Mouse (Mus musculus): ENCODE measurements around the gene S100a10.

The S100a10 gene

DNA sequence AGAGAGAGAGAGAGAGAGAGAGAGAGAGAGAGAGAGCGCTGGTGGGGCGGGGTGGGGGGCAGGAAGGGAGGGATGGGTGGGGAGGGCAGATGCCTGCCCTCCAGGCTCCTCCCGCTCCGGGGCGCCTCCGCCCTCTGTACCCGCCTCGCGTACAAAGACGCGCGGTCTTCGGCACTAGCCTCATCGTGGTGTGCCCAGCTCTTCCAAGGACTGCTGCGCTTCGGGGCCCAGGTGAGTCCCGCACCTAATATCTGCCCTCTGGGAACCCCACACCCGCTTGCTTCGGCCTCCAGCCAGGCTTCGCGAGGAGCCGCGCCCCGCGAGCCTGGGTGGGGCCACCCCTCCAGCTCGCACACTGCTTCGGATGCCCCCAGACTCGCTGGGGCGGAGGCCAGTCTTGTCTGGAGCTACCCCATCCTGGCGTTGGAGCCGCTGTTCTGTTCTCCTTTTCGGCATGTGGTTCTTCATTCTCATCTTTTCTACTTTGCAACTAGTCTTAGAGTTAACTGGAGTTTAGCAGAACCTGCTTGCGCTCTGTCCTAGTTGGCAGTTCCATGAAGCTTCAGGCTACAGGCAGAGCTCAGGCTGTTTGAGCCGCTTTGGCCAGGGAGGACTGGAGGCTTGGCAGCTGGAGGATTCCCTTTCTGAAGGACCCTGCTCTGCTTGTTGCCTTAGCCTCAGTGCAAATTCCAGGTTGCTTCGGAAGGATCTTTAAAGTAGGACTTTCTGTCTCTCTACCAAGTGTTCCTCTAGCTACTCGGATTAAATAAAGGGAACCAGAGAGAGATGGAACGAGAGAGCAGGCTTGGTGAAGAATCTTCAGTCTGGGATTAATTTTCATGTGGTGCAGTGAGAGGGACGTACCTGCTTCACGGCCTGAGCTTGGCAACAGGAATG lies at the start of gene S100a10:
Gene S100a10 (plus strand): TSS at position 100 of the 897 bp plus-strand sequence.
- no peak for DNase-seq (ENCODE audit: low read depth, low spot score)

DNA sequence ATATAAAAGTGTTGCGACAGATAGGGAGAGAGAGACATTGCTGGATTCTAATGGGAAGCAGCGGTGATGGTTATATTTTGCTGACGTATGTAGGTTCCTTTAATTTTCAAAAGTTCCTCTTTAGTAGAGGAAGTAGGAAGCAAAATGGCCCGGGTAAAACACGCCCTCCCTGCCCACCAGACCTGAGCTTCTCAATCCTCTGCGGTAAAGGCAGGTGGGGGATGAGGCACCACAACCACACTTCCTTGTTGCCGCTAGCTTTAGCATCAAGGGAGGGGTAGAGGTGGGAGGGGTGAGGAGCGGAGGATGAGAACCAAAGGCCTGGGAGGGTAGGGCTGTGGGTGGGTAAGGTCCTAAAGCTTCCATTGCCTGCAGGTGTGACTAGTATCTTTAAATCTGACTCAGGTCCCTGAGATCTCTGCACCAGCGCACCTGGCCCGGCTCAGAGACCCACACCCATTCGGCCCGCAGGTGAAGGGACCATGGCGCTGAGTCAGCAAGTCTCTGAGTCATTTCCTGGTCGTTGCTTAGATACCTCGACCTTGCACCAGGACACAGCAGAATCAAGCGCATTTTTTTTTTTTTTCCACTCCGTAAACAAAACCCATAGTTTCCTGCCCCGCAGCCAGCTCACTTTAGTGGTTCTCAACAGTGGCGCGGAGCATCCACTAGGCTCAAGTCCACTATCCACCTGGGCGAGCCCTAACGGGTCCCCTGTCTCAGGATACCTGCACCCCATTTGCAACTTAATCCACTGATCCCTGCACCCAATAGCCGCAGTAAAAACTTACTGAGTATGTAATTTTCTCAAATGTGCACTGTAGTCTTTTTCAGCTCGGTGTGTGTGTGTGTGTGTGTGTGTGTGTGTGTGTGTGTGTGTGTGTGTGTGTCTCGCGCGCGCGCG lies 48.7 kb upstream of the S100a10 start:
- DNase-seq (ENCODE audit: low read depth, low spot score) = no peak

DNA sequence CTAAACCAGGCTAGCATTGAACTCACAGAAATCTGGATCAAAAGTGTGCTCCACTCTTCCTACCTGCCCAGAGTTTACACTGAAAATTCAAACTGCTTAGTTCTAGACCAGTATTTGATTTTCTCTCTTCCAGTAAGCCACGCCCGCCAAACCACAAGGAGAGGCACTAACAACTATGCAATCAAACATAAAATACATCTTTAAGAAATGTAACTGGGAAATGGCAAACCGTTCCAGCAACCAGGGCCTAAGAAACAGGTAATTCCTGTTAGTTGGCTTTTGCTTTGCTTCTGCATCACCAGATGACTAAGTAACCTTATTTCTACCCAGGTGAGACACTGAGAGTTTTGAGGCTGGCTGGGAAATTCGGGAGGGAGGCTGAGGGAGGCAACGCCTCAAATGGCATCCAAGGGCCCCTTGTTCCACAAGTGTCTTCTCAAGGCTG lies 48.0 kb upstream of the S100a10 start:
- no peak for DNase-seq (ENCODE audit: low read depth, low spot score)

DNA sequence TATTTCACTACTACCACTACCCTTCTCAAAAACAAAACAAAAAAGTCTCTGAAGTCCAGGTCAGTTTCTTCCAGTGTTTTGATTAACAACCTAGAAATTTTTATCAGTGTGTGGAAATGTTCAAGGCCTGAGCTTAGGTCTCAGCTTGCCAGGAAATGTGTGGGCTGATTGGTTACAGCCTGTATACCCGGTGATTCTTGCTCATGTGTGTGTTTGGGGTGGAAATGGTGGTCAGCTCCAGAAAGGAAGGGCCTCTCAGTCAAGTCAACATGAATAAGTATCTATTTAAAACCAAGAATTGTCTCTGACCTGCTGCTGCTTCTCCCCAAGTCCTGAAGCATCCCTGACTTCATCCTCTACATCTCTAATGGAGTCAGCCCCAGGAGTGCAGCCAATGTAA lies 45.6 kb upstream of the S100a10 start:
- DNase-seq (ENCODE audit: low read depth, low spot score) = no peak

DNA sequence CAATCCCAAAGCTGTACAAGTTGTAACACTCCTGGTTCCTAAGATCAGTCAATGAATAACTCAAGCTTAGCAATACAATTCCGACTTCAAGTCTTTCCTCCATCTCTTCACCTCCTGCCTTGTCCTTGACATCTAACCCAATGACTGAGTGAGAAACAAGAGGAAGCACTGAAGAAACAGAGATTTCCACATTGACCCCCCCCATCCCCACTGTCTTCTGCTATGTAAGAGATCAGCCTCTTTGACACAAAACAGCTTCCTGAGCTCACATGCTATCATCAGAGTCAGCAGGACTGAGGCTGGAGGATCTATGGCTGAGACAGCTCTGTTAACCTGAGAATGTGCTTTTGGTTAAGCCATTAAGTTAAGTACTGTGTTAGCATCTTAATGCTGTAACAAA lies 43.8 kb upstream of the S100a10 start:
- DNase-seq (ENCODE audit: low read depth, low spot score) = no peak

DNA sequence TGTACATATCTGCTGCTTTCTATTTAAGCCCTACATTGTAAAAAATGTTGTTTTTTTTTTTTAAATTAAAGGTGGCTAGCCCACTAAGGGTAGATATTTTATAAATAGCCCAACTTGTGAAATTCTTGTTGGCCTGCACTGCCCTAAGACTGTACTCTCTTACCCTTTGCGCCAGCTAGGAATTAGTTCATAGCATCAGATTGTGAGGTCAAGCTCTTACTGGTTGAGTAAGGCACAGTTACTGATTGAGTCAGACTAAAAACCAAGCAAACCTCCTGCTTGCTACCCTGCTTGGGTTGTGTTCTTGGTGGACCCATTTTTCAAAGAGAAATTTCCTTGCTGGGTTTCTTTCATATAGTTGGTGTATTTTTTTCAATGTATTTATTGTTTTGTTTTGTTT lies 43.1 kb upstream of the S100a10 start:
- no peak for DNase-seq (ENCODE audit: low read depth, low spot score)

DNA sequence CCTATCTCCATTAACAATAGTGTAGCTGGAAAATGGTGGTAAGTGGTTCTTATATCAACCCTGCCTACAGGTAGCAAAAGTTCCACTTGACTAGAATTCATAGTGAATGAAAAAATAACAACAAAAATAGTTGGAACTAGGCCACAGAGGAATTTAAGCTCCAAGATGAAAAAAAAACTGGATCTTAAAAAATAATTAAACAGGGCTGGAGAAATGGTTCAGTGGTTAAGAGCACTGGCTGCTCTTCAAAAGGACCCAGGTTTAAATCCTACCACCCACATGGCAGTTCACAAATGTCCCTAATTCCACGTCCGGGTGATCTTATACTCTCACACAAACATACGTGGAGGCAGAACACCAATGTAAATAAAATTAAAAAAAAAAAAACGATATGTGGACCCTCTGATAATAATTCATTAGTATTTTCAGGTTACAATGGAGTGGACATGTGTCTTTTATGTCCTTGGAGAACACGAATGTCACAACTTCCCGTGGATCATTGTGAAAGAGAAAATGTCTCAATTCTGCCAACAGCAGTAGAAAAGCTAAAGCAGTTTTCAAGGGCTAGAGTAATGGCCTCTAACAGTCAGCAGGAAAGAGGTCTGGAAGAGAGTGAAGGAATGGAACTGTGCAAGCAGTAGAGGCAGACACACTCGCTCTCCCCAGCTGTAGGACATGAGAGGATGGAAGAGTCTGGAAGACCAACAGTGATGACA lies 42.3 kb upstream of the S100a10 start:
- DNase-seq (ENCODE audit: low read depth, low spot score) = no peak

DNA sequence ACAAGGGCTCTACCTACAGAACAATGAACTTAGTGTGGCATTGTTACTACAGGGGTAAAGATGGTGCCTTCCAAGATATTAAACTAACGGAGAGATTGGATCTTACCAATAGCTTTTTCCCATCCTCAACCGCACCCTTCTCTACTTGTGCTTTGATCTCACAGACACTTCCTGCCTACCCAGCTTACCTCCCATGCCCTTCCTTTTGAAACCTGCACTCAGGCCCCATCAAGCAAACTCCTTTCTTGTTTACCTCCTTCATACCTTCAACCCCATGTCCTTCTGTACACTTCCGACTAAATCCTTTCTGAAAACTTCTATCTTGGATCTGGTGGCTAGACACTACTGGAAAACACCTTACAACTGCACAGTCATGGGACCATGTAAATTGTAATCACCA lies 40.3 kb upstream of the S100a10 start:
- no peak for DNase-seq (ENCODE audit: low read depth, low spot score)

DNA sequence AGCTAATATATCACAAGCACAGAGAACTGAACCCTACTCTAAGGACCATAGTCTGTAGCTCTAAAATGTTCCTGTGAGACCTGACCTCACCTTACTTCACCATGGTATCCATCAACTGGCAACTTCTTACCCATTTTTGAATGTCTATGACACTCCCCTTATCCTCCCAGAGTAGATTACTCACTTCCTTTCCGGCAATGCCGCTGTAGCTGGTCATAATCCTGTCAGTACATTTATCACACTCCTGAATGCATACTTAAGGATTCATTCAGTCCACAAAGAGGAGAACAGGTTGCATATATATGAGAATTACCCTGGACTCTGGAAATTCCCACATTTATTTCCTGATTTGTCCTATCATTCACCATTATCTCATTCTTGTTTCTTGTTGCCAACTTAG lies 37.5 kb upstream of the S100a10 start:
- no peak for DNase-seq (ENCODE audit: low read depth, low spot score)

DNA sequence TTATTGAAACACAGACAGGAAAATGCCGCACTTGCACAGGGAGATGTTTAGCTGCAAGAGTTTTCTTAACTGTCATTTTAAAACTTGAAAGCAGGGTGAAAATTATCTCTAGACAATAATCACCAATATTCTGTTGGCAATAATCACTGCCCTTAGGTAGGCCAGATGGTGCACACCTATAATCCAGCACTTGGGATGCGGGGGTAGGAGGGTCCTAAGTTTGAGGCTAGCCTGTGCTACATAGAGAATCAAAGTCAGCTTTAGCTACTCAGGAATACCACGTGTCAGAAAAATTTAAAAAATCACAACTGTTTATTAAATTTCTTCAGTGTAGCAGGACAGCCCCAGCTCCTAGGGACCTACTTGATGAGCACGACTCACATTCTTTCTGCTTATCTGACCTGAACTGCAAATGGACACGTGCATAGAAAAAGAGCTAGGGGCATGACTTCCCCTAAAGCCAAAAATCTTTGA lies 35.0 kb upstream of the S100a10 start:
- DNase-seq (ENCODE audit: low read depth, low spot score) = no peak

DNA sequence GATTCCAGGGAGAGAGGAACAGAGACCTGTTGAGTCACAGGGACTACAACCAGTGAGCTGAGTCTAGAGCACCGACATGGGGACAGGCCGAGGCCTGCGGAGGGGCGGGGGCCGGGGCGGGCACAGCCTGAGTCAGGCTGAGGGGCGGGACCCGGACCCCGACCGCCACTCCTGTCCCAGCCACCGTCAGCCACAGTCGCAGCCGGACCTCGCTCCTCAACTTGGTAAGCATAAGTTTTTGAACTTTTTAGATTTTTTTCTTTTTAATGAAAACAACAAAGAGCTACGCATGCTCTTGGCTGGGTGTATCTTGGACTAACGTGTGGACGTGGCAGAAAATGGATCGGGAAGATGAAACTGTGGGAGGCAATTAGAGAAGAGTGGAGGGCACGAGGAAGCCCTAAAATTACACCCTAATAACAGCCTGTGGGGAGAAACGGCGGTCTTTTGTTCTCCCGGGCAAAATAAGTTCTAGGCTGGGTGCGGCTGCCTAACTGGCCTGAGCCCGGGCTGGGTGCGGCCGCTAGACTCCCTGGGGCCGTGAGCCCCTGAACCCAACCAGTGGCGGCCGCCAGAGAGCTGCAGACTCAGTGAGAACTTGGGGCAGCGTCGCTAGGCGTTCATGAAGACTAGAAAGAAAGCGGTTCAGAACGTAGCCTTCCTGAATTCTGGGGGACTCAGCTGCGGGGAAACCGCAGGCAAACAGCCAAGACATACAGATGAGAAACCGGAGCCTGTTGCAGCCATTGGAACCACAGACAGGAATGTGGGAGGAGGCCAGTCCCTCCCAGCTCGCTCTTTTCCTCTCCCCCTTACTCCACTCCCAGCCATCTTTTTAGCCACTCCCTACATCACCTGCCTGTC lies 34.3 kb upstream of the S100a10 start, which contains the start of gene S100a11:
Gene S100a11 (plus strand): TSS at position 159 of the 864 bp plus-strand sequence.
- no peak for DNase-seq (ENCODE audit: low read depth, low spot score)

DNA sequence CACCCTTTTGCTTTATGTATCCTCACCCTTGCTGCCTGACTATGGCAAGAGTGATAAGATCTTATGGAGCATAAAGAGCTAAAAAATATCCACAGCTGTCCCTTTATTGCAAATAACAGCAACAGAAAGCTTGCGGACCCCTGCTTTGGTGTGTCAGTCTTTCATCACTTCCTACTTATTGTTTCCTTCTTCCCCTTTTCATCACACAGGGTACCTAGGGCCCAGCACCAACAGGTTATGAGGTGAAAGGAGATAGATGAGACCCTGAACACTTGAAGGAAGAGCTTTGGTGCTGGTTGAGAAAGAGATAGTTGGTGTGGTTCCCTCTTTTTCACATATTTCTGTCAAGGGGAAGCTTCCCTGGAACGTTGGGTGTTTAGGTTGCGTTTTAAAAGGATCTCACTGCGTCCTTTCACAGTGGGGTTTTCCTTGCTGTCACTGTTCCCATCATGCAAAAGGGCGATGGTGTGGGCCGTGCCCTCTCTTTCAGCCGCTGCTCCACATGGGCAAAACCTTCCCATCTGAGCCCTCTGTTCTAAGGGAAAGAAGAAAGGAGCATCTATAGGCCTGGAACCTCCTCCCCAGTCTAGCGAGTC lies 33.3 kb upstream of the S100a10 start:
- no peak for DNase-seq (ENCODE audit: low read depth, low spot score)

DNA sequence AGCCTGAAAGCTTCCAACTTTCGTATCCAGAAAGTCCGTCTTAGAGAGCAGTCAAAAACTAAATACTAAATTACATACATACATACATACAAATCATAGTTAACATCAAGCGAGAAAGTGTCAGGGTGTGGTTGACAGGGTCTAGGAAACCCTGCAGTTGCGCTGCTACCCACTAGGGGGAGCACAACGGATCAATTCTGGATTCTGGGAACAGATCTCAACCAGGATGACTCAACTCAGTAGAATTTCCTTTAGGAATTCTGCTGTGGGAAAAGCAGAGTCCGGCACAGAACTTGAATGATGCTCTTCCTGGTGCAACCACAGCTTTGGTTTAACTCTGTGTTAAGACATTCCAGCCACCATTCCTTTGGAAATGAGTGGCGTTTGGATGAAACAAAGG lies 32.3 kb upstream of the S100a10 start:
- DNase-seq (ENCODE audit: low read depth, low spot score) = peak; percentile 3

DNA sequence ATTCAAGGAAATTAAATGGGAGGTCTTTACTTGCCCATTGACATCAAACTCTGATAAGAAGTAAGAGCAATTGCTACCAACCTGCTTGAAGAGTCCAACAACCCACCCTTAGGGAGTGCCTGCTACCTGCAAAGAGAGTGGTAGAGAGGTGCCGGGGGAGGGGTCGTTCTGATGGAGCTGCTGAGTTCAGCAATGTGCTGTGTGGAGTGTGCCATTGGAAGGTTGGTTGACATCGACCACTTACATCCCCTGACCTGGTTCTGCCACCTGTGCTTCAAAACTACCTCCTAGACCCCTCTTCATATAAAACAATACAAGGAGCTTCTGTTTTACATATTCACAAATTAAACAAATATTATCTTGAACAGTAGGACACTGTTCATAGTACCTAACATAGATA lies 27.6 kb upstream of the S100a10 start:
- no peak for DNase-seq (ENCODE audit: low read depth, low spot score)

DNA sequence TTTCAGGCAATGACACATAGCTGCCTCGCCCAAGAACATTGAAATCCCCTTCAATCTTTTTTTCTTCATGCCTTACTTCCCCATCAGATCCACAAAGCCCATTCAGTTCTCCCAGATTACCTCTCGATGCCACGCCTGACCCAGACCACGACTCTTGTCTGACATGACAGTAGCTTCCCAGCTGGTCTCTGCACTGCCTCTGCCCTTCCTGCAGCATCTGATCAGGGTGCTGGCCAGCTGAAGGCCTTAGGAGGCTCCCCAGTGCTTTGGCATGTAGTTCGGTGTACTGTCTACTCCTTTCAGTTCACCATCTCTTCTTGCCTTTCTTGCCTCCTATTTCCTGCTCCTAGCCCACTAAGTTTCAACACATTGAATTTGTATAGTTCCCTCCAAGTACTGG lies 26.1 kb upstream of the S100a10 start:
- no peak for DNase-seq (ENCODE audit: low read depth, low spot score)

DNA sequence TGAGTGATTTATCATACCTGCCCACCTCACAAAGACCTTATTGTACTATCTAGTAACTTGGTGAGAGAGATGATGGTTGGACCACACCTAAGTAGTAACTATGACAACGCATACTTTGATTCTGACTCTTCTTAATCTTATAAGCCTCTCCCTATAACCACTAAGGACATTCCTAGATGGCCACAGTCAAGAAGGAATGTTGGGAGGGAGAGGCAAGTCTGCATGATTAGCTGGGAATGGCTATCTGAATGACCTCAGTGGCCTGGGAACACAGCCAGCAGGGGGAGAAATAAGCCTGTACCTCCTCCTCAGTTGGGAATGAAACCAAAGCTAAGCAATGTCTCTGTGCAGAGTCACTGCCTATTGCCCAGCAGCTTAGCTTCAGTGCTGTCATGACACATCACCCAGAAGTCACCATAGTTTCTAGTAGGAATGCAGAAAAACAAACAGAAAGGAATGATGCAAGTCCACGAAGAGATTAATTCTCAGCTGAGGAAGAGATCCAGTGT lies 17.8 kb upstream of the S100a10 start:
- no peak for DNase-seq (ENCODE audit: low read depth, low spot score)

DNA sequence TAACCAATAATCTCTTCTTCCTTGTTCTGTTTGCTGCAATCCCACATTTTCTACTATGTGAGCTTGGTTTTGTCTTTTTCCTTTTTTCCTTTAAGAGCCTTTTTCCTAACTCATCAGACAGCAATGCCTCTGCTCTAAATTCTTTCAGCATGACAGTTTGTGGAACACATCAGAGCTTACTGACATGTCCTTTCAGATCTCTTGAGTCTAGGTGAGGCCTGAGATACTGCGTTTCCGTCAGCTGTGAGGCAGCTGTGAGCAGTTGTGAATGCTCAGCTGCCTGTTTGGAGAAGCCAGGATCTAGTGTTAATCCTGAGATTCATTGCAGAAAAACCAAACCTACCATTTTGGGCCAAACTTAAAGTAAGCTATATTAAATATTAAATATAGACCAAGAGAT lies 16.4 kb upstream of the S100a10 start:
- no peak for DNase-seq (ENCODE audit: low read depth, low spot score)

DNA sequence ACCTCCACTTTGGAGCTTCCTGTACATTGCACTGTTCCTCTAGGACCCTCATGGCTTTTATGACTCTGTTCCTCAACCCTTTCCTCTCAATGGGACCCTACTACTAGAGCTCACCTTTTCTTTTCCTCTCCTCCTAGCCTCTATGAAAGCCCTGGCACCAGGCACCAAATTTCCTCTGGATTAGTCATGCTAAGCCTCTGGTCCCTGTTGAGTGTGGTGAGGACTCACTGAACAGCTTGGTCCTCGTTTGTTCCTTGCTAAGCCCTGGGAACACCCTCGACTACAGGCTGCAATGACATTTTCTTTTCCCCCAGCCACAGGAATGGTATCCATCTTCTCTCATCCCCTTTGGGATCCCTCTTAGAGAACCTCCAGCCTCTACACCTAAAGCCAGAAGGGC lies 13.4 kb upstream of the S100a10 start:
- no peak for DNase-seq (ENCODE audit: low read depth, low spot score)

DNA sequence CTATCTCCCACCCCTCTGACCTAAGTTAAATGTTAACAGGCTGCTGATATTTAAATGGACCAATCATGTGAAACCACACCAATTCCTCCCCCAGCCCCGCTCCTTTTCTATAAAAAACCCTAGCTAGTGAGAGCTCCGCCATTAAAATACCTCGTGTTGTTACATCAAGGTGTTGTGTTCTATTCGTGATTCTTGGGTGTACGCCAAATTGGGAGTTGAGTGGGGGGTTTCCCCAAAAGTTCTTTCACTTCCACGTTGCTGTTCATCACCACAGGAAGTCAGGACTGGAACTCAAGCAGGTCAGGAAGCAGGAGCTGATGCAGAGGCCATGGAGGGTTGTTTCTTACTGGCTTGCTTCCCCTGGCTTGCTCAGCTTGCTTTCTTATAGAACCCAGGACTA lies 10.7 kb upstream of the S100a10 start:
- DNase-seq (ENCODE audit: low read depth, low spot score) = peak; percentile 41

DNA sequence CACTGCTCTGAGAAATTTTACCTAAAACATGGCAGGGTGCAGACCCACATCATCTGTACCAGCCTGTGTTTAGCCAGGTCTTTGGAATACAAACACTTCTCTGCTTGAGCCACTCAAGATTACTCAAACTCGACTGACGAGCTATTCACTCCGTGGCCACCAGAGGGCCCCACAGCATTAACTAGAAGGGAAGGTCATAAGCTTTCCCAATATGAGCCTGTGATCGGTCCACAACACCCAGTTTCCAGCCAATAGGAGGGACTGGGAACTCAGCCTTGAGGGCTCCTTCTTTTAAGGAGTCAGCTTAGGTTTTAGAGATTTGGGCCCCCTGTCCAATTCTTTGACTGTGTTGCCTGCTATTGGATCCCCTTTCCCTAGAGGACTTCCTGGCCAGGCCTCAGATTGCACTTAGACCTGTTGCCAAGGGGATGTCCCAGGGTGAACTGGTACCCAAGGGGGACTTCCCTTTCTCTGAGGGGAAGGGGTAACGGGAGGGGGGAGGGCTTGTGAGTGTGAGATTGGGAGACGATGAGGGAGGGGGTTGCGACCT lies 7.7 kb upstream of the S100a10 start:
- DNase-seq (ENCODE audit: low read depth, low spot score) = peak; percentile 75

All from A20 (cell line).